Mouse (Mus musculus): ENCODE data around the gene Rph3a. TPM values are rescaled to one million over a fixed set of nuclear protein-coding genes. Genes with fewer than 3 reads are reported as not detected.

Gene Rph3a
- polyA plus RNA-seq, 1 experiment from 2014 or later: 25.6 TPM

Other genes starting within 250 kb of the Rph3a start
- 0.60 and 0.87 TPM in 2 replicates for gene Oas3, start 232.4 kb downstream of the Rph3a start, polyA plus RNA-seq (2015; fragmentation: Nextera tagmentation; extraction: Ambion mirVana)
- gene Oas1e, start 214.6 kb downstream of the Rph3a start, polyA plus RNA-seq (2015; fragmentation: Nextera tagmentation; extraction: Ambion mirVana): 0.18 and 0.31 TPM in 2 replicates
- 0.55 and 0.65 TPM in 2 replicates for gene Oas1c, start 197.6 kb downstream of the Rph3a start, polyA plus RNA-seq (2015; fragmentation: Nextera tagmentation; extraction: Ambion mirVana)
- not detected in 2 replicates for gene Oas1f, start 162.7 kb downstream of the Rph3a start, polyA plus RNA-seq (2015; fragmentation: Nextera tagmentation; extraction: Ambion mirVana)
- gene Oas1h, start 148.7 kb downstream of the Rph3a start, polyA plus RNA-seq (2015; fragmentation: Nextera tagmentation; extraction: Ambion mirVana): not detected in 2 replicates
- 0.37 and 1.4 TPM in 2 replicates for gene Oas1g, start 122.5 kb downstream of the Rph3a start, polyA plus RNA-seq (2015; fragmentation: Nextera tagmentation; extraction: Ambion mirVana)
- 1.5 and 4.1 TPM in 2 replicates for gene Oas1a, start 102.6 kb downstream of the Rph3a start, polyA plus RNA-seq (2015; fragmentation: Nextera tagmentation; extraction: Ambion mirVana)
- gene Oas1d, start 95.6 kb downstream of the Rph3a start, polyA plus RNA-seq (2015; fragmentation: Nextera tagmentation; extraction: Ambion mirVana): 0.09 TPM in 1 of 2 replicates, not detected in the other
- gene Ptpn11, start 181.3 kb upstream of the Rph3a start, polyA plus RNA-seq (2015; fragmentation: Nextera tagmentation; extraction: Ambion mirVana): 18.2 and 20.0 TPM in 2 replicates
- gene Rpl6, start 194.4 kb upstream of the Rph3a start, polyA plus RNA-seq (2015; fragmentation: Nextera tagmentation; extraction: Ambion mirVana): 343 and 391 TPM in 2 replicates
- 16.4 and 18.0 TPM in 2 replicates for gene Hectd4, start 210.1 kb upstream of the Rph3a start, polyA plus RNA-seq (2015; fragmentation: Nextera tagmentation; extraction: Ambion mirVana)

Data from neural tube, embryonic 15.5 days (tissue).